Mouse (Mus musculus) cortical plate, adult 2 months (tissue): Measurements from ENCODE around the gene 4930539E08Rik.

Experiments used
- CTCF ChIP-seq: fragments of 200-500 bp; IDR thresholded peaks from 2 replicates; pipeline ENCODE4 v1.5.1; 2011; ENCODE audit warnings: mild to moderate bottlenecking, control low read depth, low read length; ENCODE audit not compliant: insufficient read depth; ENCODE audit errors: extremely low read depth
- POLR2A ChIP-seq: fragments of 200-500 bp; IDR thresholded peaks from 2 replicates; pipeline ENCODE4 v1.6.1; 2011; ENCODE audit warnings: mild to moderate bottlenecking, low read length, control low read depth; ENCODE audit not compliant: insufficient read depth; ENCODE audit errors: extremely low read depth

GRCm38 (mm10) chr17:28913200-28913599 lies 1.9 kb downstream of the 4930539E08Rik start:
- TF ChIP-seq POLR2A (no peak), CTCF (no peak)
